Mouse (Mus musculus) retina, adult 2 months (tissue): Measurements from ENCODE around the gene Tcf20.
"Not testable (repeated sequence)": the region's sequence is repeated elsewhere in the genome, so short reads cannot be mapped to it uniquely, and the experiment has no call there.

Experiments
- DNase-seq: peaks from one replicate; pipeline ENCODE4 v3.0.0-alpha.2; 2012; ENCODE audit warnings: low read depth, low spot score

The Tcf20 gene

DNA sequence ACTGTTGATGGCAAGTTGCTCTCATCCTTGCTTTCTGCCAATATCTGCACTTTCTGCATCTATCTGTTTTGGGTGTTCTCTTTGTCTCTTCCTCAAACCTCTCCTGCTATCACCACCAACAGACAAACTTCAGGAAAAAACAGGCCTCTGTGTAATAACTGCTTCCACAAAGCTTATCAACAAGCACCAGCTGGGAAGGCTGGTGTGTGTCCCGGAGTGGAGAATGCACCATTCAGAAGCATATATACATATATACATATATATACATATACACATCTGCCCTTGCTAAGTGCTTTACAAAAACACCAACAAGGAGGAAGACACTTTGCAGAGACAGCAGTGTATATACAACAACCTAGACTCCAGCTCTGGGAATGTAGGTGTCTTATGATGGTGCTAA, 177.1 kb downstream of the Tcf20 start:
- DNase-seq, result no peak

DNA sequence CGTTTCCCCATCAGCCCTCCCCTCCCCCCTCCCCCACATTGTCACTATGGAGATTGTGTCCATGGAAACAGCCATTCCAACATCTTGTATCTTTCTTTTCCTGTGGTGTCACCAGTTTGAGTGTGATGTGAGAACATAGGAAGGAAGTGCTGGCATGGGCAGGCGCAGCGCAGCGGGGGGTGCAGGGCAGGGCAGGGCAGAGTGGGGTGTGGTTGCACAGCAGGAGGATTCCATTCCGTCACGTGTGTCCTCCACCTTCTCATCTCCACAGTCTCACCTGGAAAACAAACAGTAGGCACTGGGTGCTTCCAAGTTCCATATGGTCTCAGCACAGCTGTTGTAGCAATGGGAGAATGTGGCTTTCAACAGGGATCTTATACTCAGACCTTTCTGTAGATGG, 178.2 kb downstream of the Tcf20 start:
- no peak for DNase-seq

DNA sequence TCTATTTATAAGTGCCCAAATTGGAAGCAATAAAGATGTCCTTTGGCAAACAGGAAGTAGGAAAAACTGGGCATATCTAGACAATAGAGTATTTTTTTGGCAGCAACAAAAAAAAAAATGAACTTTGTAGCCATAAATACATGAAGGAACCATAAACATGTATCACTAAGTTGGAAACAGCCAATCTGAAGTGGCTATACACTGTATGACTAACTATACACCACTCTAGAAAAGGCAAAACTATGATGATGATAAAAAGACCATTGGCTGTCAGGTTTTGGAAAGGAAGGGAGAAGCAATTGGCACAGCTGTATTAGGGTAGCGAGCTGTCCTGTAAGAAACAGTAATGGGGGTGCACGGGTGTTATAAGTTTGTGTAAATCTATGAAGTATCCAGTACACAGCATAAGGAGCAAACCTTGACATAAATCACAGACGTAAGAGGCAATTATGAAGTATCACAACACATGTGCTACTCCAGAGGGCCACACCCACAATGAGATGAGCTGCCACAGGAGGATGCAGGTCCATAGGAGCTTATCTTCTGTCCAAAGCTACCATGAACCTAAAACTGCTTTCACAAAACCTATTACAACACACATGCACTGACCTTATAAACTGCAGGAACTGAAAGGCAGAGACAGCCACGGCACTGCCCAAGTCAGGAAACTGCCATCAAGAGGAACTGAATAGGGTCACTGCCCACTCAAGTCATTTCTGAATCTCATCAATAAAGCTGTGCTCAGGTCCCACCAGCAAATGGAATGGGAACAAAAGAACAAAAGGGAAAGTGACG, 180.5 kb downstream of the Tcf20 start:
- DNase-seq, result no peak

DNA sequence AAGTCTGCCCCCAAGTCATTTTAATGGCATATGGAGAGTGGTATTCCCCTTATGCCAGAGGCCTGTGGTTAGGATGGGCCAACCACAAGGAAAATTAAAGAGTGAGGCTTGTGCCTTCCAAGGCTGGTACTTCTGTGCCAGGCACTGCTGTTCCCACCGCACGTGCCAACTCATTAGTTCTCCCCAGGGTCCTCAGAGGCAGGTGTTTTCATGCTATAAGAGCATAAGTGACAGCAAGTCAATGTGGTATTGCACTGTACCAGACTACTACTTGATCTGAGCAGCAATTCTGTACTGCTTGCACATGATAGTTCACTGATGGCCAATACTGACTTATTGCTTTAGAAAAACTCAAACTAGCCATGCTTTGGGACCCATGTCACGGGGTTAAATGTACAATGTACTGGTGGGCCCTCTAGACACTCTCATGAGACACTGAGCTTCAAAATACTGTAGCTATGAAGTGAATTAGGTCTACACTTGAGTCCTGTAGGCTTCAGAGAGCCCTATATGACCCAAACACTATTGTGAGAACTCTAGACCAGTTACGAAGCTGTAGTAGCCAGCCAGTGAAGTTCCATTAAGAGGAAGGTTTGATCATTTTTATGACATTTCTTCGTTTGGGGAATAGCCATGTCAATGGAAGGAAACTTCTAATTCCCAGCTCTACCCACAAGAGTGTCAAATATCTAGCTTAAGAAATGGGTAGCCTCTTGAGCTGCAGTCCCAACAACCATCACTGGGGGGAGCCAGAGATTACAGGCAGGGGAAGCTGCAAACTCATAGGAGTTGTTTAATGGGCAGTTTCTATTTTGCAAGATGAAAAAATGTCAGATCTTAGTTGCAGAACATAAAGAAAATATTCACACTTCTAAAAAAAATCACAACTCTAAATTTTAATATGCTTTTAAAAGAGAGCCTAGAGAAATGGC, 182.7 kb downstream of the Tcf20 start:
- DNase-seq, result peak; percentile 40

DNA sequence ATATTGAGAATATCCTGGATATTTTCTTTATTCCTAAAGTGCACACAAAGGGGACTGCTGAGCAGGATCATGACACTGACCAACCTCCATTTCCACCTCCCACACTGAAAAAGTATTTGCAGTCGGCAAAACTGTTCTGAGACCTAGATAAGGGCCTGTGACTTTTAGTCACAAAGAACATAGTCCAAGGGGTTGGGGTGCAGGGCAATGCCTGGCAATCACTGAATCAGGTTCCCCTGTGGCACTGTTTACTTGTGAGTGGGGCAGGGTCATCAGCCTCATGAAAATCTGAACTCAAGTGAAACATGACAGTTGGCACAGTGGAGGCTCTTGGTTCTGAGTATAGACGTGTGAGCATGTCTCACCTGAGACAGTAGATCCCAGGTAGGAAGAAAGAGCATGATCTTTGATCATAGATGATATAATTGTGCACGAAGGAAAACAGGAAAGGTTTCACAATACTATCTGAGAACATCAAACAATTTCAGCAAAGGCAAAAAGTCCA, 191.7 kb downstream of the Tcf20 start:
- DNase-seq, result no peak

DNA sequence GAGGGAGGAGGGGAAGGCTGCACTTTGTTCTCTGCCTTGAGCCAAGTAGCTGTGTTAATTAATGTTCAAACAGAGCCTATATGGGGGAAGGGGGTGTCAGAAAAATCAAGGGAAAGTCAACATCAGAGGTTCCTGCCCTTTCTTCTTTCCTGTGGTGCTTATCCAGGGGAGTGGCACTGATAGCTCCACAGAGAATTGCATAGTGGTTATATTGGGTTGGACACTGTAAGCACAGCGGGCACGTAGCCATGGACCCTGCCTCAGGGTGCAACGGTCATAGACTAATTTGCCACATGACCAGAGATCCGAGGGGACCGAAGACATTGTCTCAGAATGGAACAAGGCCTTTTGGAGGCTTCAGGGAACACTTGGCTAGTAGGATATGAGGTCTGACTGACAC, 193.4 kb downstream of the Tcf20 start, which contains the start of gene Cyp2d26:
Gene Cyp2d26, minus strand, starts transcription at position 18 of the 400 bp plus-strand sequence.
- no peak for DNase-seq

DNA sequence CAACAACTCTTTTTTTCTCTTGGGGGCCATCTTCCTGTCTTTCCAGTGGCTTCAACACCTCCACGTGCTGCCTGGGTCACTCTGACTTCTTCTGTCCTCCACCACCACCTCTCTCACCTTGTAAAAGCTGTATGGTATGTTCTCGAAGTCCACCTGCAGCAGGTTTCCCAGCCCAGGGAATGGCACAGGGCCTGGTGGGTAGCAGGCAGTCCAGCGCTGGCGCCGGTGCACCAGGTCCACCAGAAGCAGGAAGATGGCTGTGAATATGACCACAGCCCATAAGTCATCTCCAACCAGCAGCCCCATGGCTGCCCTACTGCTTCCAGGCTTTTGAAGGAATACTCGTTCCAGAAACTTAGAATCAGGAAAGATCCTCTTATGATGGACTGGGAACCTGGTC, 193.8 kb downstream of the Tcf20 start:
- no peak for DNase-seq

DNA sequence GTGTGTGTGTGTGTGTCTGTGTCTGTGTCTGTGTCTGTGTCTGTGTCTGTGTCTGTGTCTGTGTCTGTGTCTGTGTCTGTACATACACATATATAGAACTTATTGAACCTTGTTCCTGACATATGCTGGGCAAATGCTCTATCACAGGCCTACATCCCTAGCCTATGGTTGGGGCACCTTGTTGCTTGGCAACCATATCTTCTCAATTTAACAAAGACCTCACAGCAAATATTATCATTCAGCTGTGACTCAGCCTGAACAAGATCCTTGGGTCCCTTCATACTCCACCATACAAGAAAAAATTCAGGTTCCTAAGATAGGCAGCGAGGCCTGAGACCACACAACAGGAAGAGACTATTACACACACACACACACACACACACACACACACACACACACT, 194.2 kb downstream of the Tcf20 start:
- no peak for DNase-seq

DNA sequence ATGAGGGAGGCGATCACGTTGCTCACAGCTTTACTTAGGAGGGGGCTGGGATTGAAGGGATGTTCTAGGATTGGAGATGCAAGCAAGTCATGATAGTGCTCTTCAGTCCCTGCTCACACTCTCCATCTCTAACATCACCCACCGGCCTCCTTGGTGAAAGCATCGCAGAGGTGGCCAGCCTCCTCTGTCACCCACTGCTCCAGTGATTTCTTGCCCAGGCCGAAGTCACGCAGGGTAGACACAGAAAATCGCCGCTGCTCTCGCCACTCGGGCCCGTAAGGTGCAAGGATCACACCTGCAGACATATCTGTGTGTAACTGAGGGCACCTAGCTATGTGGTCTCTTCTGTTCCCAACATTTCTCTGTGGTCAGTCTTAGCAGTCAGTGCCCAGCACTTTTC, 195.1 kb downstream of the Tcf20 start:
- DNase-seq, result no peak

DNA sequence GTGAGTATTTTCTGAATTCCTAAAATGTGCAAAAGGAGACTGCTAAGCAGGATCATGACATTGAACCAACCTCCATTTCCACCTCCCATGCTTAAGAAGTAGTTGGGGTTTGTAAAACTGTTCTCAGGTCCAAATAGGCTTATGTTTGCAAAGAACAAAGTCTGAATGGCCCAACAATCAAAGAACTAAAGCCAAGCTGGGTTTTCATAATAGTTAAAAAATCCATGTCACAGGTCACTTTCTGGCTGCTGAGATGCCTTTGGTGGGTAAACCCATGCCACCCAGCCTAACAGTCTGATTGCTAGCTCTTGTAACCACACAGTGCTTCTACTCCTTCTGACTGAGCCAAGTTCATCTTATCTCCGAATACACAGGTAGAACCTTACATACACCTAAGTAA, 203.1 kb downstream of the Tcf20 start:
- DNase-seq, result no peak

DNA sequence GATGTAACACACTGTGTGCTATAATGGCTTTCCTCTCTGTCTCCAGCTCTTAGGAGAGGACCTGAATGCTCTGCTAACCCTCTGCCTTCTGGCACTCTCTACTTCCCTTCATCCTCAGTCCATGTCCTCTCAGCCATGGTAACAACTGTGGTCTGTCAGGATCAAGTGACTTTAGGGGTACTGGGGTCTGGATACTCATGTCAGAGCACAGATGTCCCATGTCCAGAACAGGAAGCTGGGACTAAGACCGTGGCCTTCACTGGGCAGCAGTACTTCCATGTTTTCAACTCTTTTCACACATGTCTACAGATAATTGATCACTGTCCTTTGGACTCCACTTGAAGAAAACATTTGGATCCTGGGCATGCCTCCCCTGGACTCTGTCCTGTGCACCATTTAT, 203.9 kb downstream of the Tcf20 start:
- no peak for DNase-seq

DNA sequence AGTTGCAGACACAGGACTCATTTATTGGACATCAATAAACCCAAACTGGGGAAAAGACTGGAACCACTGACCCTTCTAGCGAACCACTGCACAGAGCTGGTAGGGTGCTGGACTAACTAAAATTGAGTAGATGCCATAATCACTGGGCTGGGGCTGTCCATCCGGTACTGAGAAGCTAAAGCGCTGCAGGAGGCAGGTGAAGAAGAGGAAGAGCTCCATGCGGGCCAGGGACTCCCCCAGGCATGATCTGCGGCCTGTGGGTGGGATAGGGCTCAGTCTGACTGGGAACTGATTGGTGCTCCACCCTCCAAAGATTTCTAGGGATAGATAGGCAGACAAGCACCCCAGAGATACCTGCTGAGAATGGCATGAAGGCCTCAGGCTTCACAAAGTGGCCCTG, 209.8 kb downstream of the Tcf20 start:
- not testable (repeated sequence) for DNase-seq

DNA sequence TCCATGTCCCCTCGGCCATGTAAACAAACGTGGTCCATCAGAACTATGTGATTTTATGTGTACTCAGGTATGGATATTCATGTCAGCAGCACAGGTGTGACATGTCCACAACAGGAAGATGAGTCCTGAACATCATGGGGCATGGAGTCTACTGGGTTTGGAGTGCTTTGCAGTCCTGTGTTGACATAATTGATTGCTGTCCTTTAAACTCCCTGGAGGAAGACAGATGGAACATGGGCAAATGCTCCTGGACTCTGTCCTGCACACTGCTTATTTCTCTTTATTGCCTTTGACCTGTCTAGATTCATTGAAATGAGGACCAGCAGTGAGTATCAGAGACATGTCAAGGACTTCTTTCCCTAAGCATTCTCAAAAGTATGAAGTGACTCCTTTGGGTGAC, 221.7 kb downstream of the Tcf20 start:
- no peak for DNase-seq

DNA sequence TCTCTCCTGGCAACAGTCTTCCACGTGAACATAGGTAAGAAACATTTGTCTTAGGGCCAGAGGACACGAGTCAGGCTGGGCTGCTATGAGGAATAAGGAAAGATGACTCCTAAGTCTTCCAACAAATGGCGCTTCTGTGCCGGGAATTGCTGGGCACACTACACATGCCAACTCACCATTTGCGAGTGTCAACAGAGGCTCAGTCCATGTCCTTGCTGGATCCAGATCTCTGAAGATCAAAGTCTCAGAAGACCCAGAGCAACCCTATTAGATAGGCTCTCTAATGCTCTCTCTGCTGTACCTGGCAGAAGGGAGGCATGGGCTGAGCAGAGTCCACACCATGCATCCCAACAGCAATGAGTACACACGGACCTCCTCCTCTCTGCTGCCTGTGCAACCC, 222.8 kb downstream of the Tcf20 start:
- DNase-seq, result no peak

DNA sequence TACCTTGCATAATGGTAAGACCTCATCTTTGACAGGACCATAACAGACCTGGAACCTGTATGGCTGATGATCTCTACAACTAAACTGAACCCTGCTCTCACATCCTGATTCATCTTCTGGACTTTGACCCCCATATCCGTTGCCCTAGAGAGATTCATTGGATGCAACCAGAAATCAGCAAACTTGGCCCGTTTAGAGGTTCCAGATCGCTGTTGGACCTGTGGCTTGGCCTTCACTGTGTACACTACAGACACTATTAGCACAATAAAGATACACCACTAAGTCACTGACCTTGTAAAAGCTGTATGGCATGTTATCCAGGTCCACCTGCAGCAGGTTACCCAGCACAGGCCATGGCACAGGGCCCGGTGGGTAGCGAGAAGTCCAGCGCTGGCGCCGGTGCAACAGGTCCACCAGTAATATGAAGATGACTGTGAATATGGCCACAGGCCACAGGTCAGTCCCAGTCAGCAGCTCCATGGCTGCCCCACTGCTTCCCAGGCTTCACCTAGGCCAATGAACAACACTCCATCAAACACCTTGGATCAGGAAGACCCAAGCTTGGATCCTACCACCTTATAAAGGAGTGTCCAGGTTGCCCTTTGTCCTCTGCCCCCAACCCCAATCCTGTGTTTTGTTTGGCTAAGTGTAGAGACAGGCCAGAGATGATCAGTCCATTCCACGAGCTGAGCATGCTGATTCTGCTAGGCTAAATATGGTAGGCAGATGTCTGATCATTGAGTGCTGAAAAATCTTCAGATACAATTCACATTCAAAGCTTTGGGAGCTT, 223.8 kb downstream of the Tcf20 start, which contains the start of gene Cyp2d40:
Gene Cyp2d40, minus strand, starts transcription at position 553 of the 790 bp plus-strand sequence.
- DNase-seq, result no peak
